Comparison of ENCODE assay signal across 26 mouse cellular contexts in the genomic region with DNA sequence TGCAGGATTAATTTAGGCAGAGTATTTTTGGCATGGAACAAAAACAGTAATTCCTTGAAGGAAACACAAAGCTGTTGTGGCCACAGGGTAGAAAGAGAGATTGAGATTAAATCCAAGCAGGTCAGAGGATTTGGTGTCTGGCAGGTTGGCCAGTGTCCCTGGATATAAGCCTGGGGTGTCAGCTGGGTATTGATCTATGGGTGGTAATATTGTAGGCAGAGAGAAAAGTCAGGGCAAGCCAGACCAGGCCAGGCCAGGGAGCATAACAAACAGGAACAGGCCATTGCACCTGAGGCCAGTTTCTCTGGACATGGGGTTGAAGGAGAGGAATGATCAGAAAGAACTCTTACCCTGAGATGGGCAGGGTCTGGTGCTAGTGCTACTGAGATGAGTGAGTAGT.
A peak's percentile ranks its signal among the peaks of the same experiment; 100 is the strongest.
DNase-seq lines count a peak whose midpoint lies in the region; ATAC-seq lines count a peak whose summit lies in the region.
"Had no signal": no experiment of that assay in that cellular context is flagged by ENCODE, and none has a peak within 500 bp of the region (broad histone marks: within the 10 kb centered on the region; RNA-seq: fewer than 3 reads in every experiment).

No protein-coding gene starts in this region.

- H3K36me3 ChIP-seq in liver, embryonic 15.5 days (replicated peaks): no peaks in the 10 kb centered on the region
- H3K36me3 ChIP-seq in liver, embryonic 12.5 days: no peaks in the 10 kb centered on the region
- no peaks in the 10 kb centered on the region for H3K36me3 ChIP-seq in intestine, embryonic 15.5 days
- H3K36me3 ChIP-seq: embryonic facial prominence, embryonic 12.5 days; heart, embryonic 10.5 days; heart, embryonic 15.5 days; hindbrain, embryonic 13.5 days; liver, embryonic 13.5 days; lung, embryonic 15.5 days; neural tube, embryonic 12.5 days had no signal

- no peak overlapping the region for H3K9ac ChIP-seq in liver, embryonic 15.5 days
- no peak overlapping the region for H3K9ac ChIP-seq in liver, embryonic 12.5 days
- H3K9ac ChIP-seq in intestine, embryonic 15.5 days: no peak overlapping the region
- H3K9ac ChIP-seq: embryonic facial prominence, embryonic 12.5 days; heart, embryonic 15.5 days; hindbrain, embryonic 13.5 days; lung, embryonic 15.5 days; neural tube, embryonic 12.5 days had no signal

- H3K27me3 ChIP-seq in liver, embryonic 15.5 days: no peaks in the 10 kb centered on the region
- H3K27me3 ChIP-seq in liver, embryonic 12.5 days (replicated peaks): no peaks in the 10 kb centered on the region
- H3K27me3 ChIP-seq in intestine, embryonic 15.5 days (replicated peaks): no peaks in the 10 kb centered on the region
- H3K27me3 ChIP-seq: CH12.LX; embryonic facial prominence, embryonic 12.5 days; heart, embryonic 15.5 days; hindbrain, embryonic 13.5 days; liver, embryonic 13.5 days; lung, embryonic 15.5 days; neural tube, embryonic 12.5 days; Patski had no signal

- H3K4me2 ChIP-seq in liver, embryonic 15.5 days: no peak overlapping the region
- no peak overlapping the region for H3K4me2 ChIP-seq in liver, embryonic 12.5 days
- no peak overlapping the region for H3K4me2 ChIP-seq in intestine, embryonic 15.5 days (replicated peaks)
- H3K4me2 ChIP-seq: embryonic facial prominence, embryonic 12.5 days; hindbrain, embryonic 13.5 days; lung, embryonic 15.5 days; midbrain, embryonic 11.5 days; neural tube, embryonic 12.5 days had no signal

- ATAC-seq in liver, embryonic 15.5 days (ENCODE audit: insufficient read depth): no peak
- no peak for ATAC-seq in liver, embryonic 12.5 days
- no peak for ATAC-seq in intestine, embryonic 15.5 days
- ATAC-seq: forebrain, embryonic 16.5 days; midbrain, embryonic 16.5 days; Patski had no signal

- peak overlapping the region; percentile 24; the same call in 1 of the 2 replicates for H3K27ac ChIP-seq in liver, embryonic 15.5 days (replicated peaks)
- no peak overlapping the region for H3K27ac ChIP-seq in liver, embryonic 12.5 days
- H3K27ac ChIP-seq in brown adipose tissue, adult 24 weeks (replicated peaks; ENCODE audit: low read depth, low read length): peak overlapping the region; percentile 39; the same call in 1 of the 2 replicates
- no peak overlapping the region for H3K27ac ChIP-seq in intestine, embryonic 15.5 days
- H3K27ac ChIP-seq: embryonic facial prominence, embryonic 12.5 days; heart, embryonic 10.5 days; hindbrain, embryonic 13.5 days; lung, embryonic 15.5 days; neural tube, embryonic 12.5 days had no signal

- no peaks in the 10 kb centered on the region for H3K9me3 ChIP-seq in liver, embryonic 15.5 days (replicated peaks)
- no peaks in the 10 kb centered on the region for H3K9me3 ChIP-seq in liver, embryonic 12.5 days (replicated peaks)
- H3K9me3 ChIP-seq in intestine, embryonic 15.5 days: no peaks in the 10 kb centered on the region
- H3K9me3 ChIP-seq: embryonic facial prominence, embryonic 12.5 days; heart, embryonic 10.5 days; heart, embryonic 15.5 days; hindbrain, embryonic 13.5 days; liver, embryonic 13.5 days; lung, embryonic 15.5 days; neural tube, embryonic 12.5 days had no signal

- no peak overlapping the region for H3K4me3 ChIP-seq in liver, embryonic 15.5 days (replicated peaks)
- no peak overlapping the region for H3K4me3 ChIP-seq in liver, embryonic 12.5 days
- H3K4me3 ChIP-seq in brown adipose tissue, adult 24 weeks (ENCODE audit: insufficient read depth, low read depth, low read length): no peak overlapping the region
- no peak overlapping the region for H3K4me3 ChIP-seq in intestine, embryonic 15.5 days (replicated peaks)
- H3K4me3 ChIP-seq: embryonic facial prominence, embryonic 12.5 days; heart, embryonic 10.5 days; heart, embryonic 15.5 days; hindbrain, embryonic 13.5 days; lung, embryonic 15.5 days; neural tube, embryonic 12.5 days had no signal

- peaks cover 31% of the 10 kb centered on the region for H3K4me1 ChIP-seq in liver, embryonic 15.5 days (replicated peaks)
- H3K4me1 ChIP-seq in liver, embryonic 12.5 days: peaks cover 25% of the 10 kb centered on the region; the same call in 1 of the 2 replicates
- H3K4me1 ChIP-seq in brown adipose tissue, adult 24 weeks (ENCODE audit: control insufficient read depth, insufficient read depth, insufficient read length, low read length): peaks cover 15% of the 10 kb centered on the region
- peaks cover 9% of the 10 kb centered on the region for H3K4me1 ChIP-seq in intestine, embryonic 15.5 days (replicated peaks)
- H3K4me1 ChIP-seq: hindbrain, embryonic 13.5 days; neural tube, embryonic 12.5 days had no signal

- DNase-seq in adrenal gland, adult 2 months: peak; percentile 33
- no peak for DNase-seq in adrenal gland, postnatal 25 days
- no peak for DNase-seq in ovary, postnatal 36 days (ENCODE audit: low spot score)
- DNase-seq: cerebellum, adult 8-10 months; cerebellum, postnatal 25 days; embryo, embryonic 11 days; kidney, adult 11 months; kidney, postnatal 14 days; layer of hippocampus, adult 9-11 months; liver, embryonic 13.5 days; right cerebral cortex, postnatal 4 days had no signal

Comparison
In these comparisons a context has a peak if more than half of its experiments do, and no peak if none do; other contexts are left out.
1. H3K27ac ChIP-seq: peak in liver, embryonic 15.5 days (single experiment) and brown adipose tissue, adult 24 weeks (single experiment); none in liver, embryonic 12.5 days (single experiment) and intestine, embryonic 15.5 days (single experiment).